Mouse (Mus musculus) liver, embryonic 14.5 days (tissue): ENCODE results near the gene Gabrp.

Experiments
- CTCF ChIP-seq: IDR thresholded peaks from 2 replicates; pipeline ENCODE4 v1.5.1; 2016; ENCODE audit warnings: antibody characterized with exemption, low read depth, control low read depth
- EP300 ChIP-seq: IDR thresholded peaks from 2 replicates; pipeline ENCODE4 v1.6.1; 2016; ENCODE audit warnings: antibody characterized with exemption, low read depth

DNA sequence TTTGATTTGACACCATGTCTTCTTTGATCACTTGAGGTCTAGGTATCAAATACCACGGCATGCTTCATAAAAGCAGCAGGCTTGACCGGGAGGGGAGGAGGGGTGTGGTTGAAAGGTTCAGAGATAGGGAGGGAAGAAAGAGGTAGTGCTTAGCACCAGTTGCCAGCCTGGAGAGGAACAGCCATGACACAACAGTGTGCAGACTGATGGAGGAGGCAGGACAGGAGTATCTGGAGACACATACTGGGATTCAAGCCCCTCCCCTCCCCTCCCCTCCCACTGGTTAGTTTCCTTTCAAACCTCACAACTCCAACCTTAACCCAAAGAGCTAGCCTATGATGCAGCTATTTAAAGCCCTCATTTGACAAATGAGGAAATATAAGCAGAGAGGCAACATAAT, 49.2 kb downstream of the Gabrp start:
- TF ChIP-seq CTCF (no peak), EP300 (no peak)
